Comparison of ENCODE assay signal across 24 mouse cellular contexts in the genomic region with DNA sequence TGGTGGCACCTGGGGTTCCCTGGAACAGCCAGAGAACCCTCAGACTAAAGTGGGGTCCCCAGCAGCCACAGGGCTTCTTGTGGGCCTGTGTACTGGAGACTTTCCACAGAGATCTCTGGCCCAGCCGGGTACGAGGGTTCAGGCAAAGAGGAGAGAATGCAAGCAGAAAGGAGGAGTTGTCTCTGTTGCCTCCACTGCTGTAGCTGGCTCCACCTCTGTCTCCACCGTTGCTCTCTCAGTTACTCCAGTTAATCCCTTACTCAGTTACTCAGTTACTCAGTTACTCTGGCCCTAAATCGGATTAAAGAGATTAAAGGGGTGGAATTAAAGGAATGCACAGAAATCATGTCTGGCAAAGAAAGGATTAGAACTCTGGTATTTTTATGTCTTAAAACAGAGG. TPM values are rescaled to one million over a fixed set of nuclear protein-coding genes. Genes with fewer than 3 reads are reported as not detected.
"Had no signal": no experiment of that assay in that cellular context is flagged by ENCODE, and none has a peak within 500 bp of the region (broad histone marks: within the 10 kb centered on the region; RNA-seq: fewer than 3 reads in every experiment).

A gene (minus strand): TSS at position 223 of the 400 bp plus-strand sequence.

- H3K27ac ChIP-seq: limb, embryonic 12.5 days; limb, embryonic 15.5 days; liver, embryonic 15.5 days; lung, embryonic 15.5 days; stomach, embryonic 15.5 days had no signal

- ATAC-seq: intestine, postnatal 0 days had no signal

- H3K36me3 ChIP-seq: limb, embryonic 12.5 days; limb, embryonic 15.5 days; liver, embryonic 15.5 days; lung, embryonic 15.5 days; stomach, embryonic 15.5 days had no signal

- H3K4me2 ChIP-seq: limb, embryonic 12.5 days; limb, embryonic 15.5 days; liver, embryonic 11.5 days; liver, embryonic 15.5 days; lung, embryonic 15.5 days; midbrain, embryonic 11.5 days; stomach, embryonic 15.5 days had no signal

- H3K4me3 ChIP-seq: limb, embryonic 12.5 days; limb, embryonic 15.5 days; liver, embryonic 15.5 days; lung, embryonic 15.5 days; stomach, embryonic 15.5 days had no signal

- H3K4me1 ChIP-seq: limb, embryonic 12.5 days; limb, embryonic 15.5 days; liver, embryonic 15.5 days; lung, embryonic 15.5 days; stomach, embryonic 15.5 days had no signal

- H3K9me3 ChIP-seq: limb, embryonic 12.5 days; limb, embryonic 15.5 days; liver, embryonic 15.5 days; lung, embryonic 15.5 days; stomach, embryonic 15.5 days had no signal

- DNase-seq: left cerebral cortex, postnatal 4 days; lung, adult 18-20 months; lung, postnatal 10 days; lung, postnatal 36 days; midbrain, embryonic 14.5 days; right cerebral cortex, postnatal 25 days; spleen, adult 18-20 months; thymus, postnatal 25 days had no signal

- H3K9ac ChIP-seq: limb, embryonic 12.5 days; limb, embryonic 15.5 days; liver, embryonic 15.5 days; lung, embryonic 15.5 days; stomach, embryonic 15.5 days had no signal

- H3K27me3 ChIP-seq: limb, embryonic 15.5 days; lung, embryonic 15.5 days; stomach, embryonic 15.5 days had no signal

RNA-seq across cellular contexts. Expression of the gene that starts here (rescaled TPM):
- total RNA-seq: layer of hippocampus, adult 18-20 months; left cerebral cortex, adult 8-10 months; left cerebral cortex, postnatal 14 days; left cerebral cortex, postnatal 4 days; megakaryocyte-erythroid progenitor cell, adult 5-6 weeks had no signal
- polyA plus RNA-seq: intestine, embryonic 14.5 days; intestine, postnatal 0 days; limb, embryonic 12.5 days; limb, embryonic 15.5 days; liver, embryonic 11.5 days; liver, embryonic 15.5 days; lung, embryonic 15.5 days; midbrain, embryonic 11.5 days; midbrain, embryonic 14.5 days; midbrain, postnatal 0 days; neural tube, embryonic 11.5 days; neural tube, embryonic 14.5 days; stomach, embryonic 15.5 days had no signal
